Mouse (Mus musculus) T-helper 17 cell (primary cell): ENCODE data around the gene Vti1a.

Experiments used
- in situ Hi-C, 2 experiments: fragments of 300-600 bp; cut with MboI, MseI; formaldehyde crosslinking; loops; 1 replicate in 1 of 2; 2 replicates in 1 of 2; pipeline ENCODE4 v1.15.1; 2025; ENCODE audit warnings: high pct_unique_total_duplicates in 2 of 2

Vti1a gene

GRCm38 (mm10) chr19:55616937-55617336, 300.8 kb downstream of the Vti1a start:
- in situ Hi-C loops: no loop called here

GRCm38 (mm10) chr19:55618546-55618945, 302.5 kb downstream of the Vti1a start:
- in situ Hi-C loops: no loop called here

DNA sequence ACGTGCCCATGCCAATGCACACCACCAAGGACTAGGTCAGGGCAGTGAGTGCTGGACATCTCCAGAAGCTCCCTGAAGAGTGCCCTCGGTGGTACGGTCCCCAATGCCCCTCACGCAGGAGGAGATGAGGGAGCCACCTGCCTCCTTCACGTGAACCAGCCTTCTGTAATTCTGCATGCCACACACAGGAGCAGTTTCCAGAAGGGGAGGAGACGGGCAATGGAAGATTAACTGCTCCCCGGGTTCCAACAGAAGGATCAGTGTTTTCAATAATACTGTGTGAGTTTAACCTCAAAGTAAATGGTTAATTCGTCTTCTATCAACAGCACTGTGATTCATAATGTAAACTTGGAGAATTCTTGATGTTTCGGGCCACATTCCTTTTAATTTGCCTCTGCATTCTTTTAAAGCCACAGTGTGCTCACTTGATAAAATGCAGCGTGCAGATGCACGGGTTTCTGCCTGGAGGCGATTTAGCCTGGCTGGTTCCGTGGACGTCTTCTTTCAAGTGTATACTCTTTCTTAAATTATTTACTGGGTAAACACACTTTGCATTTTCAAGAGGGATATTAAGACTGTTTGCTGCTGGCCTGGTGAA, 304.4 kb downstream of the Vti1a start:
- in situ Hi-C loops: no loop called here

GRCm38 (mm10) chr19:55621011-55621625, 305.0 kb downstream of the Vti1a start:
- in situ Hi-C loops: no loop called here

GRCm38 (mm10) chr19:55622821-55623220, 306.7 kb downstream of the Vti1a start:
- in situ Hi-C loops: no loop called here

- in situ Hi-C loops: no loop called here
These were observed 307.5 kb downstream of the Vti1a start for GRCm38 (mm10) chr19:55623605-55624004.

GRCm38 (mm10) chr19:55626483-55626882, 310.4 kb downstream of the Vti1a start:
- in situ Hi-C loops: no loop called here

DNA sequence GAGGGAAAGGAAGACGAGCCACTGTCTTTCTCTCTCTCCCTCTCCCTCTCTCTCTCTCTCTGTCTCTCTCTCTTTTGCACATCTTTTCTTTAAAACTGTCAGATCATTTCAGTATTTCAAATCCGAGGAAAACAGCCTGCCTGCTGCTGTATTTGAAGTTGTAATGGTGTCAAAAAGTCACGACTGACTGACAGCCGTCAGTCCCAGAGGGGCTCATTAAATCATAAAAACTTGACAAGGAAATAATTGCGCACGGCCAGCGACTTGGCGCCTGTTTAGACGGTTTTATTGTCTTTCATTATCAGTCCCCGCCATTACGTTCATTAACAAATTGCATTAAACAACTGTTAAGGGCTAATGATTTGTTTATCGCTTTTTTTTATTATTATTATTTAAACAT, 310.9 kb downstream of the Vti1a start:
- in situ Hi-C loops: no loop called here

GRCm38 (mm10) chr19:55635488-55635887, 319.4 kb downstream of the Vti1a start:
- in situ Hi-C loops: no loop called here

GRCm38 (mm10) chr19:55640251-55640650, 324.2 kb downstream of the Vti1a start:
- in situ Hi-C loops: no loop called here

GRCm38 (mm10) chr19:55641891-55642290, 325.8 kb downstream of the Vti1a start:
- in situ Hi-C loops: no loop called here

DNA sequence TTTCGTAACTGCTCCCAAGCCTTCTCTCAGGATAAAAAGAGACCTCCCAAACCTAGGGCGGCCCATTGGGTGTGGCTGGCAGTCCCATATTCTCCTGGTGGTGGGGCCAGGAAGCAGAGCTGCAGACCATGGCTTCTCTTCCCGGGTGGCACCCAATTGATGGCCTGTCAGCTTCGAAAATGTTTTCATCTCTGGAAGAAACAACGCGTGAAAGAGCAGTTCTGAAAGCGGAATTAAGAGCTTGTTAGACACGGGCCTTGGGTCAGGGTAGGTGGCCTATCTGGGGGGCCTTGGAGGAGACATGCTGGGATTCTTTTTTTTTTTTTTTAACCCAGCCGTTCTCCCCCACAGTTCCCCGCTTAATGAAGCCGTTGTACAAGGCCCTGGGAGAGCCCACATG, 326.3 kb downstream of the Vti1a start:
- in situ Hi-C loops: no loop called here

DNA sequence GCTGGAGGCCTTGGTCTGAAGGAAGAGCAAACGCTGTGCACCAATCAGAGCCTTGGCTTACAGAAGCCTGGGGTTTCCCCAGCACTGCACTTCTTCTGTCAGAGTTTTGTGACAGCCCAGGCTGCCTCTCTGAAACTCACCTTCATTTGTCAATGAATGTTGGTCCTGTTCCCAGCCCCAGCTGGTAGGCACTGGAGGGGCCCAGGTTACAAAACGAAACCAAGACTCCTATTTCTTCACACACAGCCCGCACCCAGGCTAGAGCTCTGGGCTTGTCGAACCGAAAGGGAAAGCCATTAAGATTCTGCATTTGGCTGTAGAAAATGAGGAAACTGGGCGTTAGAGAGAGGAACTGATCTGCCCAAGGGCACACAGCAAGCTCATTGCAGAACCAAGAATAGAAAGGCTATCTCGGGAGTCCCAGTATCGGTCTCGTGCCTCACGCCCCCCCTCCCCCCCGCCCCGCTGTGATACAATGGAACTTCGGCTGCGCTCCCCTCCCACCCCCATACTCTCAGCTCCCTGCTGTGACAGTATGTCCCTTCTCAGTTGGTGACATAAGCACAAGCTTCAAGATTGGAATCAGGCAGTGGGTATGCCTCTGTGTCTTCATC, 327.3 kb downstream of the Vti1a start:
- in situ Hi-C loops: no loop called here

GRCm38 (mm10) chr19:55643931-55644330, 327.8 kb downstream of the Vti1a start:
- in situ Hi-C loops: no loop called here

DNA sequence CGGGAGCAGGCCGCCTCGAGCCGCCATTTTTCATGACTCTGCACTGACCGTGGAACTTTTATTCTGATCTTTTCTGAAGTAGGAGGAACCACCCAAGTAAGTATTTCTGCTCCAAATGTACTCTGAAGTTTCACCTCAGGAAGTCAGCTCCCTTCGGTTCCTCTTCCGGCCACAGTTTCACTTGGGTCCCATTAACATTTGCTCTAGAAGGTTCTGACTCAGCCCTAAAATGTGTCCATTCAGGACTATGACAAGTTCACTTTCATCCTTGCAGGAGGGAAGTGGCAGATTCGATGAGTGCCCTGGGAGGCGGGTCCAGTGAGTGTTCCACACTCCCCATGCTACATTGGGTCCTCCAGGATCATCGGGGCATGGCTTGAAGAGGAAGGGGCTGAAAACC, 333.3 kb downstream of the Vti1a start:
- in situ Hi-C loops: no loop called here

- in situ Hi-C loops: no loop called here
These were observed 334.9 kb downstream of the Vti1a start for GRCm38 (mm10) chr19:55651017-55651416.

GRCm38 (mm10) chr19:55652693-55653265, 336.7 kb downstream of the Vti1a start:
- in situ Hi-C loops: no loop called here

- in situ Hi-C loops: no loop called here
These were observed 344.1 kb downstream of the Vti1a start for GRCm38 (mm10) chr19:55660165-55660564.

GRCm38 (mm10) chr19:55662521-55663223, 346.6 kb downstream of the Vti1a start:
- in situ Hi-C loops: no loop called here

- in situ Hi-C loops: no loop called here
These were observed 351.7 kb downstream of the Vti1a start for GRCm38 (mm10) chr19:55667787-55668186.

DNA sequence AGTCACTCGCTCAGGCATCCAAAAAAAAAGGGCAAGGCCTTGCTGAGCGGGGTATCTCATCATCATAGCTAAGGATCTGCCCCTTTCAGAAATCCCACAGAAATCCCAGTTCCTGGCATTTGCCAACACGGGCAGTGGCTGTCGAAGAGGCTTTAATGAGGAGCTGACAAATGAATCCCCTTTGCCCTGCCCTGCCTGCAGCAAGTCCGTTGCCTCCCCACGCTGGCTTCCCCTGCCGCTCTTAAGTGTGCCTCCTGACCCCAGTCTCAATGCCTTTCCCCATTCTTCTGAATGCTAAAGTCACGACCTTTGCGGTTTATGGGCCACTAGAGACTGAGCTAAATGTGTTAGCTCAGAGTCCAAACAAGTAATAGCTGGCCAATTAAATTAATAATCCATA, 352.8 kb downstream of the Vti1a start:
- in situ Hi-C loops: no loop called here
